Comparison of ENCODE assay signal across 8 mouse cellular contexts in genomic region chr9:107554319-107554825, GRCm38 (mm10). TPM values are rescaled to one million over a fixed set of nuclear protein-coding genes. Genes with fewer than 3 reads are reported as not detected.
DNase-seq lines count a peak whose midpoint lies in the region; ATAC-seq lines count a peak whose summit lies in the region.

No protein-coding gene starts in this region.

- peaks cover 56% of the 10 kb centered on the region for H3K79me2 ChIP-seq in macrophage (ENCODE audit: inconsistent target)

- under 1% methylated on average over 53 of the region's 53 CpGs for WGBS in hindbrain, embryonic 15.5 days
- WGBS in macrophage (ENCODE audit: missing documents) = under 1% methylated on average over 52 of the region's 53 CpGs

- DNase-seq in R1 (ENCODE audit: low read depth, low spot score) = peak; percentile 98
- DNase-seq in cerebellum, postnatal 25 days = peak; percentile 94 to 98
- peak; percentile 83 to 91 for DNase-seq in frontal cortex, postnatal 25 days (ENCODE audit: low spot score in 2 of 2)
- DNase-seq in left cerebral cortex, adult 18-20 months (ENCODE audit: low spot score in 2 of 2) = peak; percentile 89 to 95
- peak; percentile 96 for DNase-seq in right cerebral cortex, adult 18-20 months
- DNase-seq in urinary bladder, postnatal 10 days (ENCODE audit: low spot score) = peak; percentile 75

- peak overlapping the region; percentile 87 for H3K4me2 ChIP-seq in hindbrain, embryonic 15.5 days

- peaks cover 44% of the 10 kb centered on the region for H3K4me1 ChIP-seq in hindbrain, embryonic 15.5 days (replicated peaks)

- H3K27ac ChIP-seq in hindbrain, embryonic 15.5 days (replicated peaks) = peak overlapping the region; percentile 84
- peak overlapping the region; percentile 95 for H3K27ac ChIP-seq in macrophage

- H3K27me3 ChIP-seq in hindbrain, embryonic 15.5 days = peaks cover 37% of the 10 kb centered on the region

- no peaks in the 10 kb centered on the region for H3K9me3 ChIP-seq in hindbrain, embryonic 15.5 days

- peak overlapping the region; percentile 52 for H3K4me3 ChIP-seq in hindbrain, embryonic 15.5 days
- peak overlapping the region; percentile 79 for H3K4me3 ChIP-seq in macrophage (ENCODE audit: inconsistent target)

- H3K9ac ChIP-seq in hindbrain, embryonic 15.5 days = peak overlapping the region; percentile 64

- peaks cover 22% of the 10 kb centered on the region for H3K36me3 ChIP-seq in hindbrain, embryonic 15.5 days
- H3K36me3 ChIP-seq in macrophage (ENCODE audit: inconsistent target) = peaks cover 26% of the 10 kb centered on the region

- peak; percentile 95 for ATAC-seq in hindbrain, embryonic 15.5 days (ENCODE audit: low FRiP score, low read depth)

RNA-seq across cellular contexts. Expression of gene Rassf1, which starts 3.0 kb away (rescaled TPM):
- polyA plus RNA-seq in hindbrain, embryonic 15.5 days (2015; fragmentation: Nextera tagmentation; extraction: Ambion mirVana) = 43.6 and 43.9 TPM in 2 replicates
- 10 to 100 TPM; 19.5 to 20.3 TPM for total RNA-seq in left cerebral cortex, adult 18-20 months (2021)
- 100 to 1,000 TPM in 14 of 26 experiments, 10 to 100 TPM in 12; 42.8 to 220 (median 111) TPM for total RNA-seq in macrophage (2018; cell fraction: chromatin; rRNA removed)
- 10 to 100 TPM; 14.7 to 38.5 (median 29.1) TPM for total RNA-seq in macrophage (2018; cell fraction: cytosol; rRNA removed)
- total RNA-seq in macrophage (2018; cell fraction: nucleus; rRNA removed) = 100 to 1,000 TPM in 10 of 26 experiments, 10 to 100 TPM in 16; 27.7 to 144 (median 77.6) TPM
- 23.0 to 34.3 TPM (median 33.0 TPM) in 3 replicates for polyA plus RNA-seq in macrophage (2018)

RNA-seq across cellular contexts. Expression of gene Zmynd10, which starts 7.3 kb away (rescaled TPM):
- 3.4 and 4.3 TPM in 2 replicates for polyA plus RNA-seq in hindbrain, embryonic 15.5 days (2015; fragmentation: Nextera tagmentation; extraction: Ambion mirVana)
- total RNA-seq in left cerebral cortex, adult 18-20 months (2021) = 1 to 10 TPM; 6.1 to 7.2 TPM
- not detected for total RNA-seq in macrophage (2018; cell fraction: chromatin; rRNA removed)
- total RNA-seq in macrophage (2018; cell fraction: cytosol; rRNA removed) = not detected
- not detected for total RNA-seq in macrophage (2018; cell fraction: nucleus; rRNA removed)
- polyA plus RNA-seq in macrophage (2018) = not detected in 3 replicates

RNA-seq across cellular contexts. Expression of gene Tusc2, which starts 8.7 kb away (rescaled TPM):
- polyA plus RNA-seq in hindbrain, embryonic 15.5 days (2015; fragmentation: Nextera tagmentation; extraction: Ambion mirVana) = 119 and 129 TPM in 2 replicates
- total RNA-seq in left cerebral cortex, adult 18-20 months (2021) = 100 to 1,000 TPM; 104 to 108 TPM
- 10 to 100 TPM in 7 of 26 experiments, 1 to 10 TPM in 19; 2.1 to 14.0 (median 6.9) TPM for total RNA-seq in macrophage (2018; cell fraction: chromatin; rRNA removed)
- total RNA-seq in macrophage (2018; cell fraction: cytosol; rRNA removed) = 10 to 100 TPM; 22.8 to 48.0 (median 37.4) TPM
- total RNA-seq in macrophage (2018; cell fraction: nucleus; rRNA removed) = 10 to 100 TPM in 20 of 26 experiments, 1 to 10 TPM in 6; 7.4 to 28.0 (median 12.9) TPM
- polyA plus RNA-seq in macrophage (2018) = 30.9 to 32.2 TPM (median 30.9 TPM) in 3 replicates

RNA-seq across cellular contexts. Expression of gene Nprl2, which starts 12.3 kb away (rescaled TPM):
- 69.2 and 70.2 TPM in 2 replicates for polyA plus RNA-seq in hindbrain, embryonic 15.5 days (2015; fragmentation: Nextera tagmentation; extraction: Ambion mirVana)
- 10 to 100 TPM; 42.2 to 43.6 TPM for total RNA-seq in left cerebral cortex, adult 18-20 months (2021)
- total RNA-seq in macrophage (2018; cell fraction: chromatin; rRNA removed) = 10 to 100 TPM in 14 of 26 experiments, 1 to 10 TPM in 12; 2.6 to 35.7 (median 11.3) TPM
- total RNA-seq in macrophage (2018; cell fraction: cytosol; rRNA removed) = 10 to 100 TPM in 1 of 26 experiments, 1 to 10 TPM in 25; 4.5 to 10.6 (median 7.5) TPM
- 10 to 100 TPM in 8 of 26 experiments, 1 to 10 TPM in 18; 1.8 to 21.2 (median 8.1) TPM for total RNA-seq in macrophage (2018; cell fraction: nucleus; rRNA removed)
- 9.4 to 15.1 TPM (median 10.0 TPM) in 3 replicates for polyA plus RNA-seq in macrophage (2018)

RNA-seq across cellular contexts. Expression of gene Cyb561d2, which starts 12.4 kb away (rescaled TPM):
- polyA plus RNA-seq in hindbrain, embryonic 15.5 days (2015; fragmentation: Nextera tagmentation; extraction: Ambion mirVana) = 45.3 and 47.3 TPM in 2 replicates
- 10 to 100 TPM; 14.3 to 16.2 TPM for total RNA-seq in left cerebral cortex, adult 18-20 months (2021)
- total RNA-seq in macrophage (2018; cell fraction: chromatin; rRNA removed) = 1 to 10 TPM in 17 of 26 experiments, under 1 TPM in 5, not detected in 4; 0.40 to 4.5 (median 1.5) TPM
- total RNA-seq in macrophage (2018; cell fraction: cytosol; rRNA removed) = 10 to 100 TPM; 10.2 to 18.0 (median 14.8) TPM
- 1 to 10 TPM; 2.7 to 9.8 (median 6.4) TPM for total RNA-seq in macrophage (2018; cell fraction: nucleus; rRNA removed)
- polyA plus RNA-seq in macrophage (2018) = 7.6 to 19.6 TPM (median 16.7 TPM) in 3 replicates

Comparison
In these comparisons a context has a peak if more than half of its experiments do, and no peak if none do; other contexts are left out.
1. Peak in every context shown above with its lines: DNase-seq, ATAC-seq, H3K4me3 ChIP-seq and H3K27ac ChIP-seq.